Mouse (Mus musculus) hematopoietic multipotent progenitor cell, adult 10-12 weeks (in vitro differentiated cells): ENCODE measurements around the gene Dda1. TPM values are rescaled to one million over a fixed set of nuclear protein-coding genes. Genes with fewer than 3 reads are reported as not detected.

Experiments
- polyA plus RNA-seq: library from polyadenylated mRNA; stranded (reverse); fragments of >175 nt; gene quantifications from 2 replicates; pipeline ENCODE4 v1.2.3, GENCODE M21; 2012; ENCODE audit warnings: low replicate concordance

Gene Dda1
- 230 and 542 TPM in 2 replicates for polyA plus RNA-seq

DNA sequence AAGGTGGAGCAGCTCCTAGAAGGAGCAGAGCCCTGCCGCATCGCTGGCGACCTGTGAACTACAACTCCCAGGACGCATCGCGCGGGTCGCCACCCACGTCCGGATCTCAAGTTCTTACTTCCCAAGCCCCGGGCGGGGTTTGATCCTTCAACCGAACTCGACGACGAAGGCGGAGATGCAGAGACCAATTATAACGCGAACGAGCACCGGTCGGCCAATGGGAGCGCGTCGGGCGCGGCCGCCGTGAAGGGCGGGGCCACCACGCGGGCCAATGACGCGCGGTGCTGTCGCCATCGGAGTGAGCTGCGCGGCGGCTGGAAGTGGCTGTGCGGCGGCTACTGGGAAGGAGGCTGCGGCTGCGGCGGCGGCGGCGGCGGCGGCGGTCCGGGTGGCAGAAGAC lies at the start of gene Dda1:
Dda1 (plus strand) TSS at position 284 of the 400 bp plus-strand sequence.

DNA sequence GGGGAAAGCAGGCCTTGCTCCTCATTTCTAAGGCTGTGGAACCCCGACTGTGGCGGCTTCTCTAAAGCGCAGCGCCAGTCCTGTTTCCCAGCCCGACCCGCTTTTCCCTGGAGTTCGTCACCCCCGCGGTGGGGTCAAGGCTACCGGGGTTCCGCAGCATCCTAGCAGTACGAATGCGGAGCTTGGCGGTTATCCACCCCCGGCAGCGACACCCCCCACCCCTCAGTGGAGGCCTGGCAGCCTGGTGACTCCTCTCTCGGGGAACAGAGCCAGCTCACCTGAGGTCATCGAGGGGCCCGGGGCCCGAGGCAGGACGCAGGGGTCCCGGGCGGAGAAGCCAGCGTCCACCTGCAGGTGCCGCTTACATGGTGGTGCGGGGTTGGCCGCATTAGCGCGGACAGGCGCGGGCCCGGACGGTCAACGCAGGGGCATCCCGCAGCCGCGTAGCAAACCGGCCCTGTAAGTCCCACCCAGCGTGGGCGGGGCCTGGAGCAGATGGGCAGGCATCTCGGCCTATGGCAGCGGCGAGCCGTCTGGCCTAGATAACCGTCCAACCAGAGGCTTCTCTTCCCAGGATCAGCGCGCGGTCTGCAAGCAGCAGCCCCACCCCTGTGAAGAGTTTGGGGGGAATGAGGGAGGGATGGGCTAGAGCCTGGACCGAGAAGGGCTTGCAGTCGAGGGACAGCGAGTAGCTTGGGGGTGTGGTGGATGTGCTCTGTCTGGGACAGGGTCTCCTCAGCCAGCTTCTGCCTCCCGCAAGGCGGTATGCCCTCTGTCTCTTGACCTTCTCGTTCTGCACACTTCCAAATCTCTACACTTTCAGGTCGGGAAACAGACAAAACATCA lies 5.6 kb upstream of the Dda1 start, which contains the start of gene Abhd8:
Abhd8 (minus strand) TSS at position 468 of the 846 bp plus-strand sequence.

GRCm38 (mm10) chr8:71464513-71465500 lies 4.2 kb upstream of the Dda1 start, which contains the start of gene Mrpl34:
Mrpl34 (plus strand) TSS chr8:71464959.

GRCm38 (mm10) chr8:71485142-71486135 lies 16.4 kb downstream of the Dda1 start, which contains the start of gene Ano8:
Ano8 (minus strand) TSS chr8:71485963.

DNA sequence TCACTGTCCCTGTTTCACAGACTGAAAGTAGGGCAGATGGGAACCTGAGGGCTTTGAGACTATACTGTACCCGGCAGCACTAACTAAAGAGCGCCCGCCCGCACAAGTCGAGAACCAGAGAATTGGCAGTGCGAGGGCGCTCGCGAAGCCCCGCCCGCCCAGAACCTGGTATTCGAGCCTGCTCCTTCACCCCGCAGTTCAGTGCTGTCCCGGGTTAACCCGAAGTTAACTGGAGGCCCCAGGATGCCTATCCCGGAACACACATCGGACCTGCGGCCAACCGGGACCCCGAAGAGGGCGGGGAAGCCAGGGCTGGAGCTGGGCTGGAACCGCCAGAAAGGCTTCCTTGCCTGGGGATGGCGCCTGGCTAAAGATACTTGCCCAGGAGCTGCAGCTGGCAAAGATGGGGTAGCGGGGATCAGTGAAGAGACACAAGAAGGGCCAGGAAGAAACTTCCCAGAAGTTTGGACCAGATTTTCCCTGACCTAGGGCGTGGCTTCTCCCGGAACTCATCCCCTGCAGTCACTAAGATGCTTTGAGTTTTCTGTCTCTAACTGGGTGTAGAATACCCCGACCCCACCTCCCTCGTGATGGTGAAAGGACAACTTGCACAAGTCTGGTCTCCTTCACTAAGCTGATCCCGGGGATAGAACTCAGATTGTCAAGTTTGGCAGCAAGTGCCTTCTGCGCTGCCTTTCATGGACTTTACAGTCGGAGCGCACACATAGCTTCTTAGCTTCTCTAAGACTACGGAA lies 18.9 kb downstream of the Dda1 start, which contains the start of gene Gtpbp3:
Gtpbp3 (plus strand) TSS at position 413 of the 755 bp plus-strand sequence.

DNA sequence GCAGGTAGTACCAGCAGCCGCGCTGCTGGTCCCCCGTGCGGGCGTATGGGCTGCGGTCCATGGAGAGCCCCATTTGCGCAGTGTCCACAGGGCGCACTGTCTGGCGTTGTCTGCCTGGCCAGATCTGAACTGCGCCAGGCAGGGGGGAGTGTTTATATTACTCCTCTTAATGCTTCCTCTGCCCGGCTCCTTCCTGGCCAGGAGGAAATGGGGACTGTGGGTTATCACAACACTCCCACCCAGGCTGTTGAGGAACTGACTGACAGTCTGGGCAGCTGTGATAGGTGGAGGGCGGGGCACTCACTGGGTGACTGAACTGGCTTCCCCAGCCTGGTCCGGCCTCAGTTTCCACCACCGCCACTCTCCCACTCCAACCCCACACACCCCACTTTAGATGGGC lies 42.6 kb downstream of the Dda1 start, which contains the start of gene Plvap:
Plvap (minus strand) TSS at position 109 of the 400 bp plus-strand sequence.

GRCm38 (mm10) chr8:71525226-71526050 lies 56.4 kb downstream of the Dda1 start, which contains the start of gene Ccdc194:
Ccdc194 (minus strand) TSS chr8:71525711.

Other genes with a start within 250 kb of the Dda1 start
- gene Myo9b, start 196.5 kb upstream of the Dda1 start, polyA plus RNA-seq = 99.7 and 179 TPM in 2 replicates
- 8.3 and 12.3 TPM in 2 replicates for gene Haus8, start 196.3 kb upstream of the Dda1 start, polyA plus RNA-seq
- gene Use1, start 102.4 kb upstream of the Dda1 start, polyA plus RNA-seq = 230 and 318 TPM in 2 replicates
- 49.5 and 128 TPM in 2 replicates for gene Ocel1, start 97.9 kb upstream of the Dda1 start, polyA plus RNA-seq
- 47.0 and 71.0 TPM in 2 replicates for gene Nr2f6, start 87.2 kb upstream of the Dda1 start, polyA plus RNA-seq
- gene Ushbp1, start 73.4 kb upstream of the Dda1 start, polyA plus RNA-seq = 0.64 and 1.2 TPM in 2 replicates
- 86.4 and 115 TPM in 2 replicates for gene Babam1, start 72.3 kb upstream of the Dda1 start, polyA plus RNA-seq
- 4.4 and 11.0 TPM in 2 replicates for gene Ankle1, start 63.2 kb upstream of the Dda1 start, polyA plus RNA-seq
- gene Abhd8, start 5.5 kb upstream of the Dda1 start, polyA plus RNA-seq = 63.5 and 128 TPM in 2 replicates
- 62.6 and 70.7 TPM in 2 replicates for gene Mrpl34, start 4.2 kb upstream of the Dda1 start, polyA plus RNA-seq
- gene Ano8, start 16.8 kb downstream of the Dda1 start, polyA plus RNA-seq = 8.3 and 23.9 TPM in 2 replicates
- gene Gtpbp3, start 18.9 kb downstream of the Dda1 start, polyA plus RNA-seq = 21.2 and 52.5 TPM in 2 replicates
- 7.0 and 42.5 TPM in 2 replicates for gene Plvap, start 42.6 kb downstream of the Dda1 start, polyA plus RNA-seq
- gene Ccdc194, start 56.5 kb downstream of the Dda1 start, polyA plus RNA-seq = 0.10 TPM in 1 of 2 replicates, not detected in the other
- gene Bst2, start 68.3 kb downstream of the Dda1 start, polyA plus RNA-seq = 136 and 509 TPM in 2 replicates
- 126 and 231 TPM in 2 replicates for gene Mvb12a, start 73.7 kb downstream of the Dda1 start, polyA plus RNA-seq
- 0.84 and 2.7 TPM in 2 replicates for gene Tmem221, start 89.7 kb downstream of the Dda1 start, polyA plus RNA-seq
- 0.04 TPM in 1 of 2 replicates, not detected in the other for gene Nxnl1, start 97.4 kb downstream of the Dda1 start, polyA plus RNA-seq
- 14.2 and 19.8 TPM in 2 replicates for gene Slc27a1, start 99.7 kb downstream of the Dda1 start, polyA plus RNA-seq
- gene Pgls, start 123.0 kb downstream of the Dda1 start, polyA plus RNA-seq = 279 and 289 TPM in 2 replicates
- 109 and 215 TPM in 2 replicates for gene Fam129c, start 128.4 kb downstream of the Dda1 start, polyA plus RNA-seq
- 60.9 and 103 TPM in 2 replicates for gene Colgalt1, start 141.8 kb downstream of the Dda1 start, polyA plus RNA-seq
- gene Unc13a, start 202.6 kb downstream of the Dda1 start, polyA plus RNA-seq = 0.42 and 0.58 TPM in 2 replicates
- gene Jak3, start 207.1 kb downstream of the Dda1 start, polyA plus RNA-seq = 114 and 286 TPM in 2 replicates
- 77.9 and 105 TPM in 2 replicates for gene Insl3, start 220.0 kb downstream of the Dda1 start, polyA plus RNA-seq
- gene B3gnt3, start 232.6 kb downstream of the Dda1 start, polyA plus RNA-seq = 0.63 and 2.8 TPM in 2 replicates